Mouse (Mus musculus) midbrain, embryonic 12.5 days (tissue): ENCODE data around the gene Sidt1. TPM values are rescaled to one million over a fixed set of nuclear protein-coding genes. Genes with fewer than 3 reads are reported as not detected.
"Not testable (repeated sequence)": the region's sequence is repeated elsewhere in the genome, so short reads cannot be mapped to it uniquely, and the experiment has no call there.

Experiments used
- ATAC-seq: fragments of 200-750 bp; cut with Nextera tagmentation; 2 replicates; pipeline ENCODE4 v1.8.0; 2017; ENCODE audit warnings: low read depth, moderate TSS enrichment, moderate library complexity; ENCODE audit not compliant: low FRiP score
- H3K27ac ChIP-seq: fragments of 300-500 bp; sonication (generic); replicated peaks from 2 replicates; pipeline ENCODE4 v1.5.1; 2016; ENCODE audit warnings: mild to moderate bottlenecking
- H3K27me3 ChIP-seq: fragments of 300-500 bp; sonication (generic); 2 replicates; pipeline ENCODE4 v1.6.1; 2016; ENCODE audit warnings: mild to moderate bottlenecking
- H3K36me3 ChIP-seq: fragments of 300-500 bp; sonication (generic); 2 replicates; pipeline ENCODE4 v1.6.1; 2016
- H3K4me1 ChIP-seq: fragments of 300-500 bp; sonication (generic); 2 replicates; pipeline ENCODE4 v1.6.1; 2016
- H3K4me2 ChIP-seq: fragments of 300-500 bp; sonication (generic); replicated peaks from 2 replicates; pipeline ENCODE4 v1.6.1; 2016; ENCODE audit warnings: mild to moderate bottlenecking, moderate library complexity
- H3K4me3 ChIP-seq: fragments of 300-500 bp; sonication (generic); 2 replicates; pipeline ENCODE4 v1.5.1; 2016; ENCODE audit warnings: mild to moderate bottlenecking
- H3K9ac ChIP-seq: fragments of 300-500 bp; sonication (generic); replicated peaks from 2 replicates; pipeline ENCODE4 v1.6.1; 2016; ENCODE audit warnings: mild to moderate bottlenecking, moderate library complexity
- H3K9me3 ChIP-seq: fragments of 300-500 bp; sonication (generic); 2 replicates; pipeline ENCODE4 v1.6.1; 2016; ENCODE audit warnings: mild to moderate bottlenecking
- WGBS: fragments of 180-500 bp; shearing (Covaris S2); methylation state at CpG from one replicate; pipeline ENCODE4 v1.1.7; 2016; 5-methylcytosine and 5-hydroxymethylcytosine counted together
- polyA plus RNA-seq: library from polyadenylated mRNA; unstranded; fragments of >200 nt; fragmentation: Nextera tagmentation; extraction: Ambion mirVana; gene quantifications from 2 replicates; pipeline ENCODE4 v1.2.1, GENCODE M21; 2016

Gene Sidt1
- polyA plus RNA-seq, 1 experiment from 2014 or later = 0.98 TPM

DNA sequence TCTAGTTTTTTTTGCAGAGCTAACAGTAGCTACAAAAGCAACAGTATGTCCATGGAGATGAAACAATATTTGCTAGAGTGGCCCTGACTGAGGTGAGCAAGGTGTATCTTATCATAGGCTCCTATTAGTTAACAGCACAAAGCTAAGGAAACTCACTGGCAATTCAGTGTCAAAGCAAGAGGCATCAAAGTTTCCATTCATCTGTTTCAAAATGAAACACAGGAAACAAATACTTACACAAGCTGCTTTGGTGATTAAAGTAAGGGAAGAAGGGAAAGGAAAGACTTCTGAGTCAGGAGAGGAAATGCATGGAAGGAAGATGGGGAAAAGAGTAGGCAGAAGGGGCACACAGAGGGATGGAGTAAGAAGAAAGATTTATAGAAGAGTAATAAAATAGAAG is 39.0 kb downstream of the Sidt1 start:
- no peak overlapping the region for H3K27ac ChIP-seq
- H3K36me3 ChIP-seq = no peaks in the 10 kb centered on the region
- no peak for ATAC-seq
- H3K9me3 ChIP-seq = no peaks in the 10 kb centered on the region
- H3K27me3 ChIP-seq = no peaks in the 10 kb centered on the region
- H3K9ac ChIP-seq = no peak overlapping the region
- no peaks in the 10 kb centered on the region for H3K4me1 ChIP-seq
- H3K4me3 ChIP-seq = no peak overlapping the region
- H3K4me2 ChIP-seq = no peak overlapping the region

DNA sequence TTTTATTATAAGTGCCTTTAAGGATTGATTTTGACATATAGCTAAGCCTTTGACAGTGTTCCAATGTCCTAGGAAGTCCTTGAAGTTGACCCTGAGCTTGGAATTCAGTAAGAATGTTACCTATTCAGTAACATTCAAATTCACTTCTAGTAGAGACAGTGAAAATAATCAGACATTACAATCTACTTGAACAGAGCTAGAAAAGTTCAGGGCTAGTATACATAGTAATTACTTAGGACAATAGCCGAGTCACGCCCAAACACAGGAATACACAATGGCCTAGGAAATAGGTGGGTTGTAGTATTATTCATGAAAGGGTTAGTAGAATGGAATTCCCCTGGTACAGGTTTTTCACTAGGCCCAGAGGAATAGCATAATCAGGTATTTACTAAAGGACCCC is 40.3 kb downstream of the Sidt1 start:
- not testable (repeated sequence) for H3K4me2 ChIP-seq, H3K4me1 ChIP-seq, H3K4me3 ChIP-seq, H3K36me3 ChIP-seq, H3K27me3 ChIP-seq, ATAC-seq, H3K9ac ChIP-seq, H3K9me3 ChIP-seq, H3K27ac ChIP-seq
- 96% methylated on average over 2 of the region's 2 CpGs for WGBS

DNA sequence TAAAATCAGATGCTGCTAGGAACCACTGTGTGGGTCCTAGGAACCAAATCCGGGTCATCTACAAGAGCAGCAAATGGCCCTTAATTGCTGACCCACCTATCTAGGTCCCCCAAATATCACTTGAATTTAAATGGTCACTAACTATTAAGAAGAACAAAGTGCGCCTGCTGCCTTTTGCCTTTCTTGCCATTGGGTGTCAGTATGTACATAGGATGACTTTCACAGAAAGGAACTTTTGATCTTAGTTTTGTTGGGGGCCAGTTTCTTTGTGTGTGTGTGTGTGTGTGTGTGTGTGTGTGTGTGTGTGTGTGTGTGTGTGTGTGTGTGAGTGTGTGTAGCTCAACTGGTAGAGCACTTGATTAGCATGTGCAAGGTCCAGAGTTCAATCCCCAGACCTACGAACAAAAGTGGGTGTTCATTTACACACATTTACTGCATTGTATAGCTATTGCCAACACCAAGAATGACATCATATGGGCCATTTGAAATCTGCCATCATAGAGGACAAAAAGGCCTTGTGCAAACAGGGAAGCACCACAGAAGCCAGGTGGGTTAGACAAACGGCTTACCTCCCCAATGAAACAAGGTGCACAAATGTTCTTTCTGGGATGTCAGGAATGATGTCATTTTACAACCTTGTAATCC is 43.9 kb downstream of the Sidt1 start:
- Histone ChIP-seq H3K27ac (no peak overlapping the region), H3K36me3 (no peaks in the 10 kb centered on the region), H3K9ac (no peak overlapping the region), H3K9me3 (no peaks in the 10 kb centered on the region), H3K4me2 (no peak overlapping the region), H3K4me3 (no peak overlapping the region), H3K27me3 (no peaks in the 10 kb centered on the region), H3K4me1 (no peaks in the 10 kb centered on the region)
- 83% methylated on average over 4 of the region's 4 CpGs for WGBS
- ATAC-seq = no peak

DNA sequence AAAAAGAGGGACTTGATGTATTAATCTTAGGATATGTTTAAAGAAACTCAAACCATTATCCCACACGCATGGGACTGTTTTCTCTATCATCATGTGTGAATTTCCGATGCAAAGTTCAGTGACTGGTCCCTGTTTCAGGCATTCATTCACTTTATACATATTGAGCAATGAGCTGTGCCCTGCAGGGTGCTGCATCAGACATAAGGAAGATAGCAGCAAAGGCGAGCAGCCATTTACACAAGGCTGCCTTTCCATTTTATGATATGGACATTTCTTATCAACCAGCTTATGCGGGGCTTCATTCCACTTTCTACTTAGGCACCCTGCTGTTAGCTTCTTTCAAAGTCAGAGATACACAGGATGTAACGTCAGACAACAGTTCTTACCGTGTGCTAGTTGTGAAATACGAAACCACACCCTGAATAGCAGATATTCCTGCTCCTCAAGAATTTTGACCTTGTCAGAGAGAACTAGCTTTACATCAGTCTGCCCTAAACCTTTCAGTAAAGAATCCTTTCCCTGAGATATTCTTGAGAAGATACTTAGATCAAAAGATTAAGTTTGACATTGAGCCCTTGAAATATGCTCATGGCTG is 45.5 kb downstream of the Sidt1 start:
- no peaks in the 10 kb centered on the region for H3K9me3 ChIP-seq
- no peaks in the 10 kb centered on the region for H3K36me3 ChIP-seq
- H3K4me2 ChIP-seq = no peak overlapping the region
- ATAC-seq = no peak
- H3K9ac ChIP-seq = no peak overlapping the region
- H3K27ac ChIP-seq = no peak overlapping the region
- H3K27me3 ChIP-seq = no peaks in the 10 kb centered on the region
- H3K4me3 ChIP-seq = no peak overlapping the region
- no peaks in the 10 kb centered on the region for H3K4me1 ChIP-seq
- WGBS = 71% methylated on average over 7 of the region's 7 CpGs

DNA sequence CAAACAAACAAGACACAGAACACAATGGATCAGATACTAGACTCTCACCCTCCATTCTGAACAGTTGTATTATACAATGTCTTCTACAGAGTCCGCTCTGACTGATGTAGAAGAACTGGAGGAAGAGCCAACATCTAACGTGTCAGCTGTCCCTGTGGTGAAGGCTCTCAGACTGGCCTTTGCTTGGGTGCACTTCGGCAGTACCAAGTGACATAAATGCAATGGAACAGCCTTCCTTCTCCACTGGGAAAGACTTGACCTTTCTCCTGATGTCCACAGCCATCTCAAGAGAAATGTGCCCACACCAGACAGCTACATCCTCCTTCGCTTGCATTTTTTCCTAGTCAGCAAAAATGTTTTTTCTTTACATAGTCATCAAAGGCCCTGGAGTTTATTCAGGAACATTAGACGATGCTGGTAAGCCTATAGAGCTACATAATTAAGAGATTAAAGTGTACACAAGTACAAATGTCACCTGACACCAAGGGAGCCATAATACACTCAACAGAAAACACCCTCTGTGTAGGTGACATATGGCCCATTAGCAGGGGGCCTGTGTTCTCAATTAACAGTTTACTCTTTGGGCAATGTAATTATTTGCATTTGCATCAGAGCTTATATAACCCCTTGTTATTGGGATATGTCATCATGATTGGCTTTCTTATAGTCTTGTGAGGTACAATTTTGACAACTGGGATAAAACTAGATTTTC is 50.2 kb downstream of the Sidt1 start:
- Histone ChIP-seq H3K4me1 (no peaks in the 10 kb centered on the region), H3K9ac (no peak overlapping the region), H3K4me2 (no peak overlapping the region), H3K9me3 (no peaks in the 10 kb centered on the region), H3K36me3 (no peaks in the 10 kb centered on the region), H3K27me3 (no peaks in the 10 kb centered on the region), H3K4me3 (no peak overlapping the region), H3K27ac (no peak overlapping the region)
- WGBS = 79% methylated on average over 5 of the region's 5 CpGs
- ATAC-seq = no peak

DNA sequence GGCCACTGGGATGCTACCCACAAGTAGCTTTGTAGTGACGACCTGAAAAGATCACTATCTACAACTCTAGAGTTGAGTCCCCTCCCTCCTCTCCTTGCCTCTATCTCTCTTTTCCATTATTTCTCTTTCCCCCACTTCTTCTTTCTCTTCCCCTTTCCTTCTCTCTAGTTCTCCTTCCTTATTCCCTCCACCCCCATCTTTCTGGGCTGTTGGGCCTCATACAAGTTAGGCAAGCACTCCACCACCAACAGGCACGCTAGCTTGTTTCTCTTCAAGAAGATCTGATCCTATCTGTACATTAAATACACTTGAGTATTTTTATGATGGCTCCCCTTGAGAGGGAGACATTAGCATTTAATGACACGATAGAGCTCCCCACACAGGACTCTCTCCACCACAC is 51.0 kb downstream of the Sidt1 start:
- H3K36me3 ChIP-seq = no peaks in the 10 kb centered on the region
- H3K4me3 ChIP-seq = no peak overlapping the region
- H3K27me3 ChIP-seq = no peaks in the 10 kb centered on the region
- H3K9ac ChIP-seq = no peak overlapping the region
- H3K9me3 ChIP-seq = no peaks in the 10 kb centered on the region
- 72% methylated on average over 3 of the region's 3 CpGs for WGBS
- H3K27ac ChIP-seq = no peak overlapping the region
- no peak for ATAC-seq
- H3K4me1 ChIP-seq = no peaks in the 10 kb centered on the region
- no peak overlapping the region for H3K4me2 ChIP-seq

DNA sequence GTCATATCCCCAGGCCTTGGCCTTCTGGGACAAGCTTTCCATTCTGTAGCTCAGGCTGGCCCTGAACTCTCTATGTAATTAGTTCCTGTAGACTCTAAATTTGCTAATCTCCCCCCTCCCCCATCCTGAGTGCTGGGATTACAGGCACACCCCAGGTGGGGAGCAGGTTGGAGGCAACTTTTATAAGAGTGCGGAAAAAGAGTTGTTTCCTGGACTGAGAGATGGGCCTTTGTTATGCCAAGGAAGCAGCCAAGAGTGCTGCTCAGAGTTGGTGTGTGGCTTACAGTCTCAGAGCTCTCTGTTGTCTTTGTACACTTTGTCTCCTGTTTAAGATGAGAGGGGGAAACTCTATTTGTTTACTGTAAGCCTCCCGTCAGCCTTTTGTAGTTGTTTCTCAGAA is 52.2 kb downstream of the Sidt1 start:
- Histone ChIP-seq H3K9me3 (no peaks in the 10 kb centered on the region), H3K9ac (no peak overlapping the region), H3K36me3 (no peaks in the 10 kb centered on the region), H3K4me3 (no peak overlapping the region), H3K4me1 (no peaks in the 10 kb centered on the region), H3K4me2 (no peak overlapping the region), H3K27me3 (no peaks in the 10 kb centered on the region), H3K27ac (no peak overlapping the region)
- ATAC-seq = no peak
- WGBS = 44% methylated on average over 2 of the region's 2 CpGs

DNA sequence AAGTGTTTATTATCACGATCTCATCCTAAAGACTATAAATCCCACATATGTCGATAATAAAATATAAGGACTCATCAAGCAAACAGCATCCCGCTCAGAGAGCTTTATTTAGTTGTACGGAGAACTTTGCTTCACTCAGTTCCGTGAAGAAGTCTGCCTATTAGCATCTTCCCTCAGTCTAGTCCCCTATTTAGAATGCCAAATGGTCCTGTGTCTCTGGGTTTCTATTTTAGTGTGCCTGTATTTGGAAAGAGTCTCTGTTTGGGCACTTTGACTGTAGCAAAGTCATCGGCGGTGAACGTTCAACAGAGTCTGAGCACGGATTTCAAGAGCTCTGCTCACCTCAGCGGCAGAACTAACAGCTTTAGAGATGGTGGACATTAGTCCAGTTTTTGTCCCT is 55.8 kb downstream of the Sidt1 start:
- no peak overlapping the region for H3K4me2 ChIP-seq
- H3K9ac ChIP-seq = no peak overlapping the region
- no peaks in the 10 kb centered on the region for H3K36me3 ChIP-seq
- no peaks in the 10 kb centered on the region for H3K4me1 ChIP-seq
- no peak overlapping the region for H3K4me3 ChIP-seq
- no peak for ATAC-seq
- no peaks in the 10 kb centered on the region for H3K9me3 ChIP-seq
- no peak overlapping the region for H3K27ac ChIP-seq
- H3K27me3 ChIP-seq = no peaks in the 10 kb centered on the region
- whole genome bisulfite sequencing = 94% methylated on average over 10 of the region's 10 CpGs

DNA sequence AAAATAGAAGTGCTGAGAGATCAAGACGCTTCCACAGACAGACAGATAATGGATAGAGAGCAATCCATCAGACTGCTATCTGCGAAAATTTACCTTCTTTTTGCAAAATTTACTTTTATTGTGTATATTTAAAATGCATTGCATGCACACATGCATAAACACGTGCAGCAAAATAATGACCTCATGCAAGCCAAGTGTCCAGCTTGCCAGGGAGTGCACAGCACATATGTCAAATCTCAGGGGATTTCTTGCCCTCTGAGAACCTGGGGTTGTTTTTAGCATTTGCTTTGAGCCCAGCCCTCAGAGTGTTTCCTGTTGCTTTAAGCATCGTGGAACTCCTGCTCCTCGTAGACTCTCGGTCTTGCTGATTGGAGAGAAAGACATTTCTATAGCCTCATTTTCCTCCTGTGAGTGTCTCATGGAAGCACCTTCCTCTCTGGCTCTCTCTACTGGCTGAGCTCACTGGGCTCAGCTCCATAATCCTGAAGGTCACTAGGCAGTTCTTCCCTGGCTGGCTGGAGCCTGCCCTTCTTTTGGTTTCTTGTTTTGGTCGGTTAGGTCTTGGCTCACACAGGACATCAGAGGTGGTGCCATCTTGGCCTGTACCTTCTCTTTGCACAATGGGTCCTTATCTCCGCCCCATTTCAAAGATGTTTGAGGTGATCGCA is 61.5 kb downstream of the Sidt1 start:
- Histone ChIP-seq H3K36me3 (no peaks in the 10 kb centered on the region), H3K4me1 (no peaks in the 10 kb centered on the region), H3K9me3 (no peaks in the 10 kb centered on the region), H3K4me3 (no peak overlapping the region), H3K4me2 (no peak overlapping the region), H3K9ac (no peak overlapping the region), H3K27me3 (no peaks in the 10 kb centered on the region), H3K27ac (no peak overlapping the region)
- 83% methylated on average over 9 of the region's 9 CpGs for WGBS
- ATAC-seq = no peak

DNA sequence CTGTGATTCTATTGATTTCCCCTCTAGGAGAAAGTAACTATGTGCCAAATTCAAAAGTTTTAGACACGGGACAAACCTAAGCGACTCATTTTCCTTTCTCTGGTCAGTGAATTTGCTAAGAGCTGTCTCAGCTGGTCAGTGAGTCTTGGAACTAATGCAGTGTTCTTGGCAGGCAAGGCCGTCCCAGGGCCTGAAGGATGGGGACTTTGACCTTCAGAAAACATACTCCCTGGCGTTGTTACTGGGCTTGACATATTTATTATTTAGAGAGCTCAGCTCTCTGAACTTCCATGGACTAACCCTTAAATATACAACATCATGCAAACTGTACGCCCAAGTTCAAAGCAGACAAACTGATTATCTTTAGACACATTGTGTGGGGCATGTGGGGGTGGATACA is 62.4 kb downstream of the Sidt1 start:
- no peaks in the 10 kb centered on the region for H3K36me3 ChIP-seq
- no peak for ATAC-seq
- no peaks in the 10 kb centered on the region for H3K4me1 ChIP-seq
- H3K9ac ChIP-seq = no peak overlapping the region
- H3K27ac ChIP-seq = no peak overlapping the region
- H3K27me3 ChIP-seq = no peaks in the 10 kb centered on the region
- 88% methylated on average over 5 of the region's 5 CpGs for WGBS
- no peak overlapping the region for H3K4me3 ChIP-seq
- no peaks in the 10 kb centered on the region for H3K9me3 ChIP-seq
- H3K4me2 ChIP-seq = no peak overlapping the region

DNA sequence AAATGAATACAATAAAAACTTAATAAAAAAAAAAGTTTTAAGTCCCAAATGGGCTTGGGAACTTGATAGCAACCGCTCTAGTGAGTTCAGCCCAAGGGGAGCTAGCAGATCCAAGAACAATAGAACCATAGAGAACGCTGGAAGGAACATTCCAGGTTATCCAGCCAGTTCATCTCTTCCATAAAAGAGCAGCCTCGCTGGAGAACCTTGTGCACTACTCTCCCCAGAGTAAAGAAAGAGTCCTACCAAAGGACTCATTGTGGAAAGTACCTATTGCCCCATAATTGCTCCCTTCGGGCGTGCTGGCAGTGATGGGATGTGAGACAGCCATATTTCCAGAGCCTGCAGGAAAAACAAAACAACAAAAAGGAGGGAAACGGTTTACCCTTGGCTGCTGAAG is 63.4 kb downstream of the Sidt1 start:
- Histone ChIP-seq H3K4me2 (no peak overlapping the region), H3K27me3 (no peaks in the 10 kb centered on the region), H3K4me3 (no peak overlapping the region), H3K9me3 (no peaks in the 10 kb centered on the region), H3K36me3 (no peaks in the 10 kb centered on the region), H3K9ac (no peak overlapping the region), H3K27ac (no peak overlapping the region), H3K4me1 (no peaks in the 10 kb centered on the region)
- no peak for ATAC-seq
- WGBS = 77% methylated on average over 6 of the region's 6 CpGs

DNA sequence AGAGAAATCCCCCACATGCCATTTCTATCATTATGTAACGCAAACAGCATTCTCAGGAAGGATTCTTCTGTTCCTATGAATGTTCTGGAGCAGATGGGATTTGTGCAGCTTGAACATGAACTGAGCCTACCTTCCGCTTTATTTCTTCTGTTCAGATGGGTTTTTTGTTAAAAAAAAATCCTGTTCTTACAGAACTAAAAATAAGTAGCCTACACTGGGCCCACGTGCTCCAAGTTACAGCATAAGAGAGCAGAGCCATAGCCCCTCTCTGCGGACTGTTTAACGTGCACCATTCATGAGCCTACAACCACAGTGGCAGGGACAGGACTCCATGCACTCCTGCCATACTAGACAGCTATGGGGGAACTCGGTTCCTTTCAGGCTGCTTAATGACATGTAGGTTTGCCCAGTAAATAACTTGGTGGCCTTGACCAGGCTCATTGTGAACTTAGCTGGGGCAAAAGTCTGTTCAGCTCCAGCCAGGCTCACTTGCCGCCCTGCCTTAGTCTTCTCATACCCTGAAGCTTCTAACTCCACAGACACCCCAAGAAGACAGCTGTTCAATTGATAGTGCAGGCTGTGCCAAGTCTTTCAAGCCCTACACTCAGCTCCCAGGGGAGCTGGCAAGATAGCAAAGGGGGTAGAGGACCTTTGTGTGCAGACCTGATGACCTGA is 64.3 kb downstream of the Sidt1 start:
- Histone ChIP-seq H3K4me3 (no peak overlapping the region), H3K36me3 (no peaks in the 10 kb centered on the region), H3K4me1 (no peaks in the 10 kb centered on the region), H3K9me3 (no peaks in the 10 kb centered on the region), H3K4me2 (no peak overlapping the region), H3K27me3 (no peaks in the 10 kb centered on the region), H3K9ac (no peak overlapping the region), H3K27ac (no peak overlapping the region)
- 84% methylated on average over 7 of the region's 7 CpGs for WGBS
- ATAC-seq = no peak
